Mouse (Mus musculus): ENCODE data around the gene Lgi2. TPM values are rescaled to one million over a fixed set of nuclear protein-coding genes. Genes with fewer than 3 reads are reported as not detected.

Lgi2 gene
- 0.25 and 0.36 TPM in 2 replicates for polyA plus RNA-seq (2012; rRNA removed)
- 0.16 and 0.20 TPM in 2 replicates for polyA plus RNA-seq (2014; fragmentation: Nextera tagmentation; extraction: Ambion mirVana)

DNA sequence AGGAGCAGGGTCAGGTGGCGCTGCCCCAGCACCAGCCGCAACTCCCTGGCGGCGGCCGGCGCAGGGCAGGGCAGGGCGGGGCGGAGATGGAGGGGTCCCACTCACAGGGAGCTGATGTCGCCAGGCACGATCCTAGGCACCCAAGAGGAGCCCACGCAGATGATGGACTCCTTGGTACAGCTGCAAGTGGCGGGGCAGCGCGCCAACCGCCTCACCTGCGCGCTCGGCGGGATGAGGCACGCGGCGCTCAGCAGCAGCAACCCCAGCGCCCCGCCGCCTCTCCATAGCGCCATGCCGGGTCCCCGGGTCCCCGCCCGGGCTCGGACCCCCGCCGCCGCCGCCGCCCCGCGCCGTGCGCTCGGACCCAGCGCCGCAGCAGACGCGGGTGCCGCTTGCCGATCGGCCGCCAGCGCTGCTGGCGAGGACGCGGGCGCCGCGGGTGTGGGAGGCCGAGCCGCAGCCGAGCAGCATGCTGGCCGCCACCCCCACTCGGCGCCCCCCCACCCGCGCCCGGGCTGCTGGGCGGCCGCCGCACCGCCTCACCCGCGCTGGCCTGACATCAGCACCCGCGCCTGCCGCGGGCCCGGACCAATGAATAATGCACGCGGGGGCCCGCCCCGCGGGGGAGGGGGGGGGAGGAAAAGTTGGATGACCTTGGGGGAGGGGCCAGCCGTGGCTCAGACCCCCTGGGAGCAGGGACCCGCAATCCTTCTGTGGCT lies at the start of gene Lgi2:
Lgi2 (minus strand) TSS at position 650 of the 719 bp plus-strand sequence.
- 1% methylated on average over 71 of the region's 83 CpGs for WGBS (ENCODE audit: insufficient replicate concordance)
- no peak for DNase-seq (ENCODE audit: low read depth in 3 of 3, low spot score in 3 of 3)

DNA sequence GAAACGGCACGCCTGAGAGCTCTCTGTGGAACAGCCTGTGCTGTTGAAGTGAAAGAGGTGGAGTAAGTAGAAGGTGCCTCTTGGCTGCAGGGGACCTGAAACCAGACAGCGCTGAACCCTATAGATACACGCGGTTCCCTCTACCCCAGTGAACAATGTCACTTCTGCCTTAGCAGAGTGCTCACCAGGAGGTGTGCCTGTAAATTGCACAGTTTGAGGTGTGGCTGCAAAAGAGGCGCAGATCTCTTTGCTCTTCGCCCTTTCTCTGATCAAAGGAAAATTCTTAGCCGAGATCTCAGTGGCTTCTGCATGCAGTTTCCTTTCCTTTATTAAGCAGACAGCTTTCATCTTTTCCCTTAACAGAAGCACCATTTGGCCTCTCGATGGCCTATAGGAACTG lies 49.2 kb upstream of the Lgi2 start:
- 66% methylated on average over 9 of the region's 9 CpGs for WGBS (ENCODE audit: insufficient replicate concordance)
- Histone ChIP-seq H3K36me3 (replicated peaks; ENCODE audit: control insufficient read depth, insufficient read depth, low read depth) (no peaks in the 10 kb centered on the region), H3K9me3 (ENCODE audit: control insufficient read depth, low read length) (no peaks in the 10 kb centered on the region), H3K27me3 (ENCODE audit: control insufficient read depth, insufficient read depth, low read length) (peaks cover 8% of the 10 kb centered on the region), H3K4me2 (ENCODE audit: low read depth) (no peak overlapping the region), H3K4me3 (ENCODE audit: insufficient read depth in 1 of 2, low read depth in 2 of 2, low read length in 2 of 2) (no peak overlapping the region), H3K27ac (no peak overlapping the region), H3K4me1 (replicated peaks; ENCODE audit: control insufficient read depth in 2 of 2, insufficient read depth in 2 of 2, low read length in 1 of 2) (0 out of 4 replicates have a peak, but pooled peaks cover 0 to 2% of the 10 kb centered on the region in 2 experiments), H3K9ac (replicated peaks) (no peak overlapping the region)
- DNase-seq (ENCODE audit: low read depth in 3 of 3, low spot score in 3 of 3) (no peak), ATAC-seq (ENCODE audit: insufficient read depth) (no peak)
- TF ChIP-seq CTCF (IDR thresholded peaks at IDR 0.05; ENCODE audit: low read depth) (no peak), EP300 (IDR thresholded peaks at IDR 0.05; ENCODE audit: low read depth) (no peak)

More for the DNA sequence above, at the start of gene Lgi2:
- Histone ChIP-seq H3K4me2 (ENCODE audit: low read depth) (peak within 1 kb of the TSS; percentile 42), H3K4me3 (ENCODE audit: insufficient read depth in 1 of 2, low read depth in 2 of 2, low read length in 2 of 2) (peak within 1 kb of the TSS; percentile 37 to 39), H3K36me3 (replicated peaks; ENCODE audit: control insufficient read depth, insufficient read depth, low read depth) (no peaks in the 10 kb centered on the region), H3K4me1 (replicated peaks; ENCODE audit: control insufficient read depth in 2 of 2, insufficient read depth in 2 of 2, low read length in 1 of 2) (no peaks in the 10 kb centered on the region), H3K27me3 (ENCODE audit: control insufficient read depth, insufficient read depth, low read length) (peaks cover 25% of the 10 kb centered on the region), H3K27ac (no peak within 1 kb of the TSS), H3K9me3 (ENCODE audit: control insufficient read depth, low read length) (no peaks in the 10 kb centered on the region), H3K9ac (replicated peaks) (no peak within 1 kb of the TSS)
- ATAC-seq (ENCODE audit: insufficient read depth), result no peak
- TF ChIP-seq EP300 (IDR thresholded peaks at IDR 0.05; ENCODE audit: low read depth) (no peak), CTCF (IDR thresholded peaks at IDR 0.05; ENCODE audit: low read depth) (no peak)

DNA sequence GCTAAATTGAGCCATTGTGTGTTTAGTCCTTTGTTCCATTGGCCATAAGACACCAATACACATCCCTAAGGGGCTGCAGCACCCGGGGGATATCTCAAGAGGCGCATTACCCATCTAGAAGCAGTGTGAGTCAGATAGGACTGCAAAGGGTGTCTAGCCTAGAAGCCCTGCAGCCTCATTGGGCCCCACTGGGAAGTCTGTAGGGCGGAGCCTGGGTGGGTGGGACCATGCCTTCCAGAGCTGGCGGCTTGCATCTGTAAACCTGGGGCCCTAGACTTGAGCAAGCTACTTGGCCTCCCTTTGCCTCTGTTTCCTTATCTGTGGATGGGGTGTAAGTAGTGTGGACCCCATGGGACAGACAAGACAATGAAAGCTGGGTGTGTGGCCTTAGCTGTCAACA lies 48.4 kb upstream of the Lgi2 start:
- H3K9me3 ChIP-seq (ENCODE audit: control insufficient read depth, low read length), result no peaks in the 10 kb centered on the region
- no peak for TF ChIP-seq EP300 (IDR thresholded peaks at IDR 0.05; ENCODE audit: low read depth)
- no peak for TF ChIP-seq CTCF (IDR thresholded peaks at IDR 0.05; ENCODE audit: low read depth)
- peak; percentile 56; the same call in 1 of the 2 replicates for ATAC-seq (ENCODE audit: insufficient read depth)
- peaks cover 8% of the 10 kb centered on the region for H3K27me3 ChIP-seq (ENCODE audit: control insufficient read depth, insufficient read depth, low read length)
- 40% methylated on average over 4 of the region's 4 CpGs for WGBS (ENCODE audit: insufficient replicate concordance)
- H3K9ac ChIP-seq (replicated peaks), result no peak overlapping the region
- peak in 2 of 3 experiments; percentile 3 to 16 for DNase-seq (ENCODE audit: low read depth in 3 of 3, low spot score in 3 of 3)
- no peak overlapping the region for H3K4me2 ChIP-seq (ENCODE audit: low read depth)
- H3K4me1 ChIP-seq (replicated peaks; ENCODE audit: control insufficient read depth in 2 of 2, insufficient read depth in 2 of 2, low read length in 1 of 2), result 0 out of 4 replicates have a peak, but pooled peaks cover 0 to 2% of the 10 kb centered on the region in 2 experiments
- H3K4me3 ChIP-seq (ENCODE audit: insufficient read depth in 1 of 2, low read depth in 2 of 2, low read length in 2 of 2), result no peak overlapping the region
- no peaks in the 10 kb centered on the region for H3K36me3 ChIP-seq (replicated peaks; ENCODE audit: control insufficient read depth, insufficient read depth, low read depth)
- H3K27ac ChIP-seq, result no peak overlapping the region

DNA sequence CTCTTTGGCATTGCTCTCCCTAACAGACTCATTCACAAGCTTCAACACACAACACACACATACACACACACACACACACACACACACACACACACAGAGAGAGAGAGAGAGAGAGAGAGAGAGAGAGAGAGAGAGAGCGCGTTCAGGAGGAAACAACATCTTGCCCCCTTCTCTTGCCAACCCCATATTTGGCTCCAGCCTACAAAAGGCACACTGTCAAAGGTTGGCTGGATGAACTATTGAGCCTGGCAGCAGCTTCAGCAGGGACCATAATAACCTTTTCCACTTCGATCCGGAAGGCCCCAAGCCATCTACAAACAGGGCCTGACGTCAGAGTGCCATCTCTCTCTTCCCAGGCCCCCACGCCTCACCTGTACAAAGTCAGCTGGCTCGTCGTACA lies 46.5 kb upstream of the Lgi2 start:
- Histone ChIP-seq H3K4me1 (replicated peaks; ENCODE audit: control insufficient read depth in 2 of 2, insufficient read depth in 2 of 2, low read length in 1 of 2) (0 out of 4 replicates have a peak, but pooled peaks cover 0 to 2% of the 10 kb centered on the region in 2 experiments), H3K4me3 (ENCODE audit: insufficient read depth in 1 of 2, low read depth in 2 of 2, low read length in 2 of 2) (no peak overlapping the region), H3K4me2 (ENCODE audit: low read depth) (no peak overlapping the region), H3K9ac (replicated peaks) (no peak overlapping the region), H3K27ac (no peak overlapping the region), H3K27me3 (ENCODE audit: control insufficient read depth, insufficient read depth, low read length) (peaks cover under 1% of the 10 kb centered on the region; the same call in 1 of the 2 replicates), H3K9me3 (ENCODE audit: control insufficient read depth, low read length) (no peaks in the 10 kb centered on the region), H3K36me3 (replicated peaks; ENCODE audit: control insufficient read depth, insufficient read depth, low read depth) (no peaks in the 10 kb centered on the region)
- no peak for TF ChIP-seq EP300 (IDR thresholded peaks at IDR 0.05; ENCODE audit: low read depth)
- no peak for TF ChIP-seq CTCF (IDR thresholded peaks at IDR 0.05; ENCODE audit: low read depth)
- ATAC-seq (ENCODE audit: insufficient read depth) (no peak), DNase-seq (ENCODE audit: low read depth in 3 of 3, low spot score in 3 of 3) (no peak)
- 62% methylated on average over 6 of the region's 8 CpGs for WGBS (ENCODE audit: insufficient replicate concordance)

- H3K27ac ChIP-seq, result no peak overlapping the region
These were observed 45.1 kb upstream of the Lgi2 start for GRCm38 (mm10) chr5:52611315-52611895.

More at GRCm38 (mm10) chr5:52611315-52611895, 45.1 kb upstream of the Lgi2 start:
- ATAC-seq (ENCODE audit: insufficient read depth) (no peak), DNase-seq (ENCODE audit: low read depth in 3 of 3, low spot score in 3 of 3) (no peak)
- H3K4me2 ChIP-seq (ENCODE audit: low read depth), result no peak overlapping the region
- H3K9ac ChIP-seq (replicated peaks), result no peak overlapping the region
- H3K27me3 ChIP-seq (ENCODE audit: control insufficient read depth, insufficient read depth, low read length), result no peaks in the 10 kb centered on the region
- TF ChIP-seq CTCF (IDR thresholded peaks at IDR 0.05; ENCODE audit: low read depth), result no peak
- TF ChIP-seq EP300 (IDR thresholded peaks at IDR 0.05; ENCODE audit: low read depth), result no peak
- H3K36me3 ChIP-seq (replicated peaks; ENCODE audit: control insufficient read depth, insufficient read depth, low read depth), result no peaks in the 10 kb centered on the region
- no peaks in the 10 kb centered on the region for H3K9me3 ChIP-seq (ENCODE audit: control insufficient read depth, low read length)
- WGBS (ENCODE audit: insufficient replicate concordance), result 53% methylated on average over 10 of the region's 10 CpGs
- H3K4me3 ChIP-seq (ENCODE audit: insufficient read depth in 1 of 2, low read depth in 2 of 2, low read length in 2 of 2), result no peak overlapping the region
- H3K4me1 ChIP-seq (replicated peaks; ENCODE audit: control insufficient read depth in 2 of 2, insufficient read depth in 2 of 2, low read length in 1 of 2), result 0 out of 4 replicates have a peak, but pooled peaks cover 0 to 2% of the 10 kb centered on the region in 2 experiments

Data from liver, embryonic 14.5 days (tissue).